Mouse (Mus musculus) neural tube, embryonic 13.5 days (tissue): ENCODE measurements around the gene Rimklb. TPM values are rescaled to one million over a fixed set of nuclear protein-coding genes. Genes with fewer than 3 reads are reported as not detected.
"Not testable (repeated sequence)": the region's sequence is repeated elsewhere in the genome, so short reads cannot be mapped to it uniquely, and the experiment has no call there.

Experiments used
- ATAC-seq: fragments of 200-750 bp; cut with Nextera tagmentation; 2 replicates; pipeline ENCODE4 v1.8.0; 2017; ENCODE audit warnings: low read depth, mild to moderate bottlenecking, moderate TSS enrichment, moderate library complexity
- H3K27ac ChIP-seq: fragments of 300-500 bp; sonication (generic); replicated peaks from 2 replicates; pipeline ENCODE4 v1.5.1; 2015; ENCODE audit warnings: moderate library complexity, mild to moderate bottlenecking, inconsistent platforms
- H3K27me3 ChIP-seq: fragments of 300-500 bp; sonication (generic); 2 replicates; pipeline ENCODE4 v1.6.1; 2015; ENCODE audit warnings: mild to moderate bottlenecking, inconsistent platforms
- H3K36me3 ChIP-seq: fragments of 300-500 bp; sonication (generic); 2 replicates; pipeline ENCODE4 v1.6.1; 2015; ENCODE audit warnings: mild to moderate bottlenecking, inconsistent platforms
- H3K4me1 ChIP-seq: fragments of 300-500 bp; sonication (generic); replicated peaks from 2 replicates; pipeline ENCODE4 v1.6.1; 2015; ENCODE audit warnings: inconsistent platforms
- H3K4me2 ChIP-seq: fragments of 300-500 bp; sonication (generic); 2 replicates; pipeline ENCODE4 v1.6.1; 2015; ENCODE audit warnings: inconsistent platforms, mild to moderate bottlenecking, moderate library complexity
- H3K4me3 ChIP-seq: fragments of 300-500 bp; sonication (generic); 2 replicates; pipeline ENCODE4 v1.5.1; 2015; ENCODE audit warnings: mild to moderate bottlenecking, inconsistent platforms
- H3K9ac ChIP-seq: fragments of 300-500 bp; sonication (generic); 2 replicates; pipeline ENCODE4 v1.6.1; 2015; ENCODE audit warnings: moderate library complexity, mild to moderate bottlenecking, inconsistent platforms
- H3K9me3 ChIP-seq: fragments of 300-500 bp; sonication (generic); 2 replicates; pipeline ENCODE4 v1.6.1; 2016; ENCODE audit warnings: inconsistent platforms
- WGBS: fragments of 180-500 bp; shearing (Covaris S2); methylation state at CpG from one replicate; pipeline ENCODE4 v1.1.7; 2015; 5-methylcytosine and 5-hydroxymethylcytosine counted together
- polyA plus RNA-seq: library from polyadenylated mRNA; unstranded; fragments of >200 nt; fragmentation: Nextera tagmentation; extraction: Ambion mirVana; gene quantifications from 2 replicates; pipeline ENCODE4 v1.2.1, GENCODE M21; 2015

Rimklb gene
- polyA plus RNA-seq, 1 experiment from 2014 or later: 90.9 TPM

DNA sequence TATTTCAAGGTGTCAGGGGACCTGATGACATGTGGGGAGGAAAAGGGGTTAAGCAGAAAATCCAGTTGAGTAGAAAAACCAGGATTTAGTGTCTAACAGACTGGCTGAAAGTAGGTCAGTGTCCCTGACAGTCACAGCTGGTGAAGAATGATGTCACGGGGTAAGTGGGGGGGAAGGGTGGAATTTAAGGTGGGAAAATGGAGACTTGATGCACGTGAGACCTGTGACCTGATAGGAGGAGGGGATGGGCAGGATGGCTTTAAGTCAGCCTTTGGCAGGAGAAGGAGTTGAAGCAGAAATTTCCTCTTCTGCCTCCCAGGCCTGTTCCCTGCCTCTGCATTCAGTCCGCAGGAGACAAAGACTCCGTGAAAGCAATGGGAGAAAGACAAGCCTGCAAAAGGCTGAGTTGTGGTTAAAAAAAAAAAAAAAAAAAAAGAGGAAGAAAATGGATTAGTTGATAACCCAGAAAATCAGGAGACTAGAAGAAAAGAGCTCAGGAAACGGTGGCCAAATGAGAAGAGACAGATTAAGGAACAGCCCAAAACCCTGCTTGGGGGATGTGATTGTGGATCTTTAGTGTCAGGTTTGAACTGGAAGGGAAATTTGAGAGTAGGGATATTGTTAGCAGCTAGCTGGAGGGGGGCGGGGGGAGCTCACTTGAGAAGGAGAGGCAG lies 4.6 kb downstream of the Rimklb start:
- Histone ChIP-seq H3K4me1 (peaks cover 41% of the 10 kb centered on the region), H3K36me3 (no peaks in the 10 kb centered on the region), H3K9me3 (no peaks in the 10 kb centered on the region), H3K4me3 (no peak overlapping the region), H3K27me3 (no peaks in the 10 kb centered on the region), H3K9ac (no peak overlapping the region), H3K27ac (peak overlapping the region; percentile 85), H3K4me2 (no peak overlapping the region)
- WGBS: 30% methylated on average over 6 of the region's 6 CpGs
- no peak for ATAC-seq

DNA sequence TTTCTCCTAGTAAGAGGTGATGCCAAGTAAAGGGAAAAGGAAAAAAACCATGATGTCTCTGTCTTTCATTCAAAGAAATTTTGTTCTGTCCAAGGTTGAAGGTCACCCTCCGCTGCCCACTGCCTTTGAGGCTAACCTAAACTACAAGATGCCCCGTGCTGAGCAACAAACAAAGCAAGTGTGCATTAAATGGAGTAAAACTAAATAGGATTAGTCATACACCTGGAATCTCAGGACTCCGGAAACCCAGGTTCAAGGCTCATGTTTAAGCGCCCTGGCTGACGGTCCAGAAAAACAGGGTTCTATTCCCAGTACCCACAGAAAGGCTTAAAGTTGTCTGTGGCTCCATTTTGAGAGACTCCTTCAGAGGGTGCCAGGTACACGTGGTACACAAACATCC lies 6.1 kb downstream of the Rimklb start:
- no peak overlapping the region for H3K4me2 ChIP-seq
- WGBS: 39% methylated on average over 6 of the region's 6 CpGs
- H3K36me3 ChIP-seq: no peaks in the 10 kb centered on the region
- no peaks in the 10 kb centered on the region for H3K9me3 ChIP-seq
- peaks cover 41% of the 10 kb centered on the region for H3K4me1 ChIP-seq
- no peak for ATAC-seq
- H3K27ac ChIP-seq: no peak overlapping the region
- H3K9ac ChIP-seq: no peak overlapping the region
- no peaks in the 10 kb centered on the region for H3K27me3 ChIP-seq
- no peak overlapping the region for H3K4me3 ChIP-seq

DNA sequence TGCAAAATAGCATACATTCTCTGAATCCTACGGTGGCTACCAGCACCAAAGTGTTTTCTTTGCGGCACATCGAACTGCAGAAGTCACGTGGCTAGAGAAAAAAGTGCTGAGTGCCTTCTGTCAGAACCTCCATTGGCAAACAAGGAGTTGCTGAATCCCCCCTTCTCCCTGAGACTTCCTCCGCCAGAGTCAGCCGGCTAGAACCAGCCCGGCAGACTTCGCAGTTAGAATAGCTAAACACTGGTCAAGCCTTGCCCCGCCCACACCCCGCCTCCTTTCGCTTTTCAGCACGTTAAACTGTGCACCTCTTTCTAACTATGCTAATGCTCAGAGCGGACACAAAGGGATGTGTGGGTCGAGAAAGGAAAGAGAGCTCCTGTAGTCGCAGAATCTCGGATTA lies 7.0 kb downstream of the Rimklb start:
- H3K4me3 ChIP-seq: peak overlapping the region; percentile 38
- no peaks in the 10 kb centered on the region for H3K27me3 ChIP-seq
- H3K9me3 ChIP-seq: no peaks in the 10 kb centered on the region
- H3K9ac ChIP-seq: peak overlapping the region; percentile 66
- H3K27ac ChIP-seq: peak overlapping the region; percentile 73
- under 1% methylated on average over 16 of the region's 16 CpGs for WGBS
- no peaks in the 10 kb centered on the region for H3K36me3 ChIP-seq
- peak overlapping the region; percentile 66 for H3K4me2 ChIP-seq
- peak; percentile 68 for ATAC-seq
- peaks cover 36% of the 10 kb centered on the region for H3K4me1 ChIP-seq

DNA sequence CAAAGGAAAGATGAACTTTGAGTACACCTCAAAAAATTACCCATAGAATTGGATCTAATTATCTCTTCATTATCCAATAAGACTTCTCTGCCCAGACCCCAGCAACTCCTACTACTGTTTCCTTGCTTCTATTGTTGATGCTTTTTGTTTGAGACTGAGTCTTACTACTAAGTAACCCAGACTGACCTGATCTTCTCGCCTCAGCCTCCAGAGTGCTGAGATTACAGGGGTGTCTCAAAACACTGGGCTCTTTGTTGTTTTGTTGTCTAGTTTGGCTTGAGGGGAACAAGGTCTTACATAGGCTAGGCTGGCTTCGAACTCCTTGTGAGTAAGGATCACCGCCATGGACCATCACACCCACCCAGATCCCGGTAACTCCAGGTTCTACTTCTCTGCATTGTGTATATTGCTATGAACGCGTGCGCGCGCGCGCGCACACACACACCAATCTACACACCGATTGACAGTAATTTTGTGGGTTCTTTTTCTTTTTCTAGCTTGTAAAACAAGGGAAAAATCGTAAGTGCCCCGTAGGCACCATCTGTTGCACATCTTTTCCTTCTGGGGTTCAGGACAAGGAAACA lies 7.5 kb downstream of the Rimklb start:
- peak overlapping the region; percentile 66 for H3K9ac ChIP-seq
- no peaks in the 10 kb centered on the region for H3K27me3 ChIP-seq
- peak overlapping the region; percentile 66 for H3K4me2 ChIP-seq
- no peaks in the 10 kb centered on the region for H3K36me3 ChIP-seq
- WGBS: 29% methylated on average over 15 of the region's 15 CpGs
- ATAC-seq: no peak
- H3K27ac ChIP-seq: peak overlapping the region; percentile 73
- H3K4me1 ChIP-seq: peaks cover 32% of the 10 kb centered on the region
- peak overlapping the region; percentile 38 for H3K4me3 ChIP-seq
- H3K9me3 ChIP-seq: no peaks in the 10 kb centered on the region

DNA sequence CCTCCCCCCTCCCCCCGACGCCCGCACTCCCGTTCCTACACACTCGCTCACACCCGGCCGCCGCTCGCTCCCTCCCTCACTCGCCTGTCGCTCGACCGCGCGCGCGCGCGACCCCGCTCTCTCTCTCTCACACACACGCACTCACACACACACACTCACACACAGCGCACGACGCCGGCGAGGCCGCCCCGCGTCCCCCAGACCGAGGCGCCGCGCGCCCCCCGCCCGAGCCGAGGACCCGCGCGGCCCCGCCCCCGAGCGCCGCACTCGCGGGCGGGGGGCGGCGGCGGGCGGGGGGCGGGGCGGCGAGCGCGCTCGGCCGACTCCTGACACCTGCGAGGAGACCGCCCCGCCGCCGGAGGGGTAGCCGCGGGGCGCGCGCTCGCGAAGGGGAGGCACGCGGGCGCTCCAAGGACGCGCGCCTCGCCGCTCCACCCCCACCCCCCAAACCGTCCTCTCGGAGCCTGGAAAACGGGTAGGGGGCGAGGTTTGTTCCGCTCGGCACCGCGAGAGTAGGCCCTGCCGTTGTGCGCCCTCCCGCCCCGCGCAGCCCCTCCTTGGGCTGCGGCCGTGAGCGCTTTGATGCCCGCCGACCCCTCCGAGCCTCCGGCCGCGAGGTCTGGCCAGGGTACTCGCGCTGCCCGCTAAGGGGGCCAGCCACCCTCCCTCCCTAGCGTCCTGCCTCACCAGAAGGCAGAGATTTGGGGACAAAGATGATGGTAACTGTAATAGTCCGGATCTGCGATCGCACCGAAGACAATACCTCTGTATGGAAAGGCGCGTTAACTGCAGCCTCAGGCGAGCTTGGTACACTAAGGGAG lies 12.1 kb downstream of the Rimklb start:
- no peaks in the 10 kb centered on the region for H3K27me3 ChIP-seq
- peak overlapping the region; percentile 76 for H3K4me3 ChIP-seq
- H3K27ac ChIP-seq: peak overlapping the region; percentile 98
- under 1% methylated on average over 86 of the region's 111 CpGs for WGBS
- ATAC-seq: peak; percentile 94
- H3K4me2 ChIP-seq: peak overlapping the region; percentile 62
- peaks cover 32% of the 10 kb centered on the region for H3K4me1 ChIP-seq
- peak overlapping the region; percentile 95 for H3K9ac ChIP-seq
- H3K36me3 ChIP-seq: no peaks in the 10 kb centered on the region
- H3K9me3 ChIP-seq: no peaks in the 10 kb centered on the region

DNA sequence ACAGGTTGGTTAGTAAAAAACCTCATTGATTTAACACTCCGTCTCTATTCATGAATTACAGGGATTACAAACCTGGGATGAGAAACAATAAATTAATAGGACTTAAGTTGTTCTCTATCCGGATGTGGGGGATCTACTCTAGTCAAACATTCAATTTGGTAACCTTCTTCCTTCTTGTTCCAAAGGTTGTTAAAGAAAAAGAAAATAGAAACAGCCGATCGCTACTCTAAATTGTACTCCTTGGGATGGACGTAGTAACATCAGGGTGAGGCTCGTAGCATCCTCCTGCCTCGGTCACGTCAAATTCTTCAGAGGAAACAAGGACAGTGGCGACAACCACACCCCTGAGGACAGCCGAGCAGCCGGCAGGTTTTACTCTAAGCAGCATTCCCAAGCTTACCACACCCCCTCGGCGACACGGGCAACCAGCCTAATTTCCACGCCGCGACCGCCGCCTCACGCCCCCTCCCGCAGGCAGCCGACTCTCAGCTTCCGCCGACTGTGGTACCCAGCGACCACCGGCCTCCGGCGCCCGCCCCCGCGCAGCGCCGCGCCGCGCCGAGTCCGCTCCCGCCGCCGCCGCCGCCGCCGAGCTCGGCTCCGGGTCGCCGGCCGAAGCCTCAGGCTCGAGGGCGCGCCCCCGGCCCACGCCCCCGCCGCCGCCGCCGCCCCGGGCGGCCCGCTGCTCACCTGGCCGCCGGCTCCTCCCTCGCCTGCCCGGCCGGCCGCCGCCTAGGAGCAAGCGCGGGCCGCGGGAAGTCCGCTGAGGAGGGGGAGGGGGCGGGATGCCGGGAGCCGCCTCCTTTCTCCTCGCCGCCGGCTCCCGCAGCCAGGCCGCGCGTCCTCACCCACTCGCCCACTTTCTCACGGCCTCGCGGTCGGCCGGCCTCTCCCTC lies 12.9 kb downstream of the Rimklb start:
- H3K36me3 ChIP-seq: no peaks in the 10 kb centered on the region
- peak overlapping the region; percentile 76 for H3K4me3 ChIP-seq
- peak overlapping the region; percentile 95 for H3K9ac ChIP-seq
- WGBS: 1% methylated on average over 60 of the region's 91 CpGs
- peak overlapping the region; percentile 62 for H3K4me2 ChIP-seq
- H3K4me1 ChIP-seq: peaks cover 26% of the 10 kb centered on the region
- peak; percentile 72 for ATAC-seq
- H3K27me3 ChIP-seq: no peaks in the 10 kb centered on the region
- H3K27ac ChIP-seq: peak overlapping the region; percentile 98
- H3K9me3 ChIP-seq: no peaks in the 10 kb centered on the region

DNA sequence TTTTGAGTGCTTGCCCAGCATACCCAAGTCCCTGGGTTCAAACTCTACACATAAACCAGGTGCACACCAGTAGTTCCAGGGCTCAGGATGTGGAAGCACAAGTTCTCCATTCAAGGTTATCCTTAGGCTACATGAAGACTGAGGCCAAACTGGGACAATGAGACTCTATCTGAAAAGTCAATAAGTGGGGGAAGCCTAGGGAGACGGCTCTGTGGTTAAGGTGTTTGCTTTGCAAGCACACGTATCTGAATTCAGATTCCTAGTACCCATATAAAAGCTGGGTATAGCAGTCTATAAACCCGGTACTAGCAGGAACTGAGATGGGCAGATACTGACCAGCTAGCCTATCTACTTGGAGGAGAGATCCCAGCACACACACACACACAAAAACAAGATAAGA lies 20.5 kb downstream of the Rimklb start:
- Histone ChIP-seq H3K27me3 (no peaks in the 10 kb centered on the region), H3K36me3 (no peaks in the 10 kb centered on the region), H3K4me2 (no peak overlapping the region), H3K4me1 (peaks cover 23% of the 10 kb centered on the region), H3K9me3 (no peaks in the 10 kb centered on the region), H3K4me3 (no peak overlapping the region), H3K27ac (no peak overlapping the region), H3K9ac (no peak overlapping the region)
- 83% methylated on average over 3 of the region's 3 CpGs for WGBS
- ATAC-seq: no peak

DNA sequence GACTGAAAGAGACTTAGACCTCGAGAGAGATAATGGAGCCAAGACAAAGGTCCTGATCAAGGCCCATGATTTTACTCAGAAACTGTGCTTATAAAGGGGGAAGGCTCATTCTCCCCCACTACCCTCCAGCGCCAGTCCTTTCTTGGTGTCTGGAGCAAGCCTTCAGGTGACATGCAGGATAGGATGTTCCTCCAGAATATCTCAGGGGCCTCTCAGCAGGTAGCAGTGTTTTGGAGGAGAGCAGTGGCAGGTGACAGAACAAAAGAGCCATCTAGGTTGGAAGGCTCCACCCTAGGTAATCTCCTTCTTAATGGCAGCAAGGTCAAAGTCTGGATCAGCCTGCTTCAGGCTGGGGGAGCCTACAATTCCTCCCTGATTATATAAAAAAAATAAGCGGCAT lies 27.1 kb downstream of the Rimklb start:
- not testable (repeated sequence) for H3K4me3 ChIP-seq, H3K27me3 ChIP-seq, H3K4me1 ChIP-seq, H3K27ac ChIP-seq, H3K9me3 ChIP-seq, H3K4me2 ChIP-seq, ATAC-seq, H3K9ac ChIP-seq
- 90% methylated on average over 3 of the region's 3 CpGs for WGBS
- H3K36me3 ChIP-seq: peaks cover 59% of the 10 kb centered on the region

DNA sequence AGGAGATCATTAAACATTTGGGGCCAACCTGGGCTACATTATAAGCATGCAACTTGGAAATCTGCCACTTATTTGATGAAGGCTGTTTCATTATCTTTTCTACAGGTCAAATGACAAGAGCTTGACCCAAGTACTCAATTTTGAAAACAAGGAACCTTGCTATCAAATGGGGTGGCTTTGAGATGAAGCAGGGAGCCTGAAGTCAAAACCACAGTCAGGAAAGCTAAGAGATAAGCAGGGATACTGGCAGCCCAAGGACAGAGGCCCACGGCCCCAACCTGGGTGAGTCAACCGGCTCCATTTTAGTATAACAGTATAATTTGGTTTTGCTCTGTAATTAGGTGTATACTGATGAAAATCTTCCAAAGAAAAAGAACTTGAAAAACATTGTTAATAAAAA lies 28.3 kb downstream of the Rimklb start:
- no peak overlapping the region for H3K4me2 ChIP-seq
- H3K9me3 ChIP-seq: no peaks in the 10 kb centered on the region
- H3K4me1 ChIP-seq: peaks cover 3% of the 10 kb centered on the region
- H3K9ac ChIP-seq: no peak overlapping the region
- no peak overlapping the region for H3K4me3 ChIP-seq
- 97% methylated on average over 2 of the region's 2 CpGs for WGBS
- no peaks in the 10 kb centered on the region for H3K27me3 ChIP-seq
- no peak for ATAC-seq
- H3K36me3 ChIP-seq: peaks cover 61% of the 10 kb centered on the region
- no peak overlapping the region for H3K27ac ChIP-seq

DNA sequence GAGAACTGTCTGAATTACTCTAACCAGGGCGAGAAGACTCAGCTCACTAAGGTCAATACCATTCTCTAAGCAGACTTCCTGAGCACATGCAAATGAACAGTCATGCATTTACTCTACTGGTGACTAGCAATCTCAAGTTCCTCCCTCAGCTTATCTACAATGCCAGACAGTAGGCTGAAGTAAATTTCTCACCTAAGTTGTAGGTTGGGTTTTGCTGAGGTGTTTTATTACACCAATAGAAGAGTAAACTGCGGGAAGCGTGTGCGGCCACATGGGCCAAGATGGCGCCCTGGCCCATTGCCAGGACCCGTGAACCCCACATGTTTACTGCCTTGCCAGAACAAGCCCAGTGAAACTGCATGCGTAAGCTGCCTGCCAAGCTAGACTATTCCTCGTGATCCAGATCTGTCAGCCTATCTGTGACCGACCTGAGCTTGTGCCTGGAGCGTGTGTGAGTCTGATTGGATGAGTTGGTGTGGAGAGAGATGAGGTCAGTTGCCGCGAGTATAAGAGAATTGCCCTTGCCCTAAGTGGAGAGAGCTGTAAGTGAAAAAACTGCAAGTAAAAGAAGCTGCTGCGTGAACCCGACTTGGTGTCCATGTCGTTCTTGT lies 29.4 kb downstream of the Rimklb start:
- Histone ChIP-seq H3K4me3 (no peak overlapping the region), H3K36me3 (peaks cover 70% of the 10 kb centered on the region), H3K27ac (no peak overlapping the region), H3K4me2 (no peak overlapping the region), H3K9ac (no peak overlapping the region), H3K4me1 (peaks cover 3% of the 10 kb centered on the region), H3K27me3 (no peaks in the 10 kb centered on the region), H3K9me3 (no peaks in the 10 kb centered on the region)
- no peak for ATAC-seq
- WGBS: 91% methylated on average over 15 of the region's 15 CpGs

DNA sequence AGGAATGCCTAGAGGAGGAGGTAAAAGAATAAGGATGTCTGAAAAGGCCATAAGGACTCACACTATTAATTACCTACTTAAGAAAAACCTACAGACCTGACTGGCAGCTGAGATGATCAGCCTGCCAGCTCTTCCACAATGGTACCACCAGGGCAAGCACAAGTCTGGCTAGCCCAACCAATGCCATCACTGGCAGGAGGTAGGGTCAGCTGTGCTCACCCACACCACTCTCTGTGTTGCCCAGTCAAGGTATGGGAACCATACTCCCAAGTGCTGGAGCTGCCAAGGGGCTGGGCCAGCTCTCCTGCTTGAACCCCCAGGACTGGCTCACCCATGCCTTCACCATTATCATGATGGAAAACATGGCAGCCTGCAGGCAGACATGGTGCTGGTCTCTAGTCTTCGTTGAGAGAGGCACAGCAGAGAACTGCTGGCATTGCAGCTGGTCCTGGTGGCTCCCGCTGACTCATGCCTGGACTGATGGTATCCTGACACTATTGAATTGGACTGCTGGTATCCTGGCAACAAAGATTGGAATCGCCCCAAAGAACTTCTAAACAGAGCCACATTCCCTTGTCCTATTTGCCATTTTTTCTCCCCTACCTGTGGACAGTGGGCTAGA lies 32.4 kb downstream of the Rimklb start:
- H3K36me3 ChIP-seq: peaks cover 75% of the 10 kb centered on the region
- H3K27me3 ChIP-seq: no peaks in the 10 kb centered on the region
- peaks cover 3% of the 10 kb centered on the region for H3K4me1 ChIP-seq
- no peak overlapping the region for H3K4me3 ChIP-seq
- no peak overlapping the region for H3K4me2 ChIP-seq
- 53% methylated on average over 3 of the region's 3 CpGs for WGBS
- no peak overlapping the region for H3K9ac ChIP-seq
- no peaks in the 10 kb centered on the region for H3K9me3 ChIP-seq
- no peak overlapping the region for H3K27ac ChIP-seq
- ATAC-seq: no peak
